Mouse (Mus musculus): ENCODE data around the gene 4930548H24Rik.
"Not testable (repeated sequence)": the region's sequence is repeated elsewhere in the genome, so short reads cannot be mapped to it uniquely, and the experiment has no call there.

4930548H24Rik gene

GRCm38 (mm10) chr5:31485440-31485839 is at the start of gene 4930548H24Rik:
4930548H24Rik (plus strand) TSS chr5:31485740.
- DNase-seq = no peak

DNA sequence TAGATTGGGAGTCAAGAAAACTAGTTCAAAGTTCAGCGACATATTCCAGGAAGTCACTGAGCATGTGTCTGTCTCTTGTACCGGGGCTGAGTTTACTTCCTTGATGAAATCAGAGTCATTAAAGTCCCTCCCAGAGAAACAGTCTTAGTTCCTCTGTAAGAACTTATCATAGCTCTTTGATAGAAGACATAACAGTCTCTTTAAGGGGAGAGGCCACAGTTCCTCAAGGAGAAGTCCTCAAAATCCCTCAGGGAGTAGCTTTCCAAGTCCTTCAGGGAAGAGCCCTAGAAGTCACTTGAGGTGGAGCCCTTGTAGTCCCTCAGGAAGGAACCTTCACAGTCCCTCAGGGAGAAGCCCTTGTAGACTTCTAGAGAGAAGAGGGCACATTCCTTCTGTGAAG is 34.2 kb upstream of the 4930548H24Rik start:
- no peak for DNase-seq

DNA sequence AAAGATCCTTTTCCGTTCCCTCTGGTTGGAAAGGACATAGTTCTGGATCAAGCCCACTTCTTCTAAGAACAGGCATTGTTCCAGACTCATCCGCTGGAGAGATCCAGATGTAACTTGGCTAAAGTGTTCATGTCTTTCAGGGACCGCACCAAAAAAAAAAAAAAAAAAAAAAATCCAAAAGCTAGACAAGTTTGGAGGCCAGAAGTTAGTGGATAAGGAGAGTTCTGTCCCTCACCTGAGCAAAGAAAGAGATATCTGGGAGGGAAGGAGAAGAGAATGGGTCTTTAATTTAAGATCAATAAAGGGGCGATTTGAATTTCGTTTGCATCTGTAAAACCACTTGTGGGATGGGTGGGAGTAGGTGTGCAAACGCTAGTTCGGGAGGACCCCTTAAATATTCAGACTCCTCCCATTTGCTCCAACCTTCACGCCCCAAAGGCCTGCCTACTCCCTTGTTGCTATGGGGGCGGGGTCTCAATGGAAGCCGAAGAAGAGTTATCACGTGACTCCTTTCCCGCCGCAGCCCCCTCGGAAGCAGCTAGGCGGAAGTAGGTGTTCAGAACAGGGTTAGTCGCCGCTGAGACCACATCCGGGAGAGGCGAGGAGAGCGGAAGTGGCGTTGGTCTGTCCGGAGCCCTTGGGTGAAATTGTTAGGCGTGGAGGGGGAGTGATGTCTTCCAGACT is 33.5 kb upstream of the 4930548H24Rik start, which contains the start of gene Zfp512:
TSS of gene Zfp512 (plus strand) at position 554 of the 684 bp plus-strand sequence.
- peak; percentile 89 for DNase-seq

DNA sequence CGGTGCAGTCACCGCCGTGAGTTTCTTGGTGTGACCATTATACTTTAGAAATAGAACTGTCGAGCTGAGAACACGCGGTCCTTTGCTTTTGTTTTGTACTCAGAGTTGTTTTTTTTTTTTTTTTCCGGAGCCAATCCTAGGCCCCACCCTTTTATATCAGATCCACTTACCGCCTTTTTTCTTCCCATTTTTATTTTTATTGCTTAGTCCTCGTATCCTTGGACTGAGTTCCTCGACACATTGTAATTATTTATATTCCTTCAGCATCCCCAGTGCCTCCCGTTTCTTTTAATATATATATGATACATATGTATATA is 33.0 kb upstream of the 4930548H24Rik start:
- DNase-seq = no peak

- no peak for DNase-seq
Measured at GRCm38 (mm10) chr5:31452886-31453410, 32.6 kb upstream of the 4930548H24Rik start.

- no peak for DNase-seq
Measured at GRCm38 (mm10) chr5:31467798-31468197, 17.7 kb upstream of the 4930548H24Rik start.

GRCm38 (mm10) chr5:31469711-31470110 is 15.8 kb upstream of the 4930548H24Rik start:
- DNase-seq = no peak

- DNase-seq = peak; percentile 23
Measured at GRCm38 (mm10) chr5:31470334-31470733, 15.2 kb upstream of the 4930548H24Rik start.

DNA sequence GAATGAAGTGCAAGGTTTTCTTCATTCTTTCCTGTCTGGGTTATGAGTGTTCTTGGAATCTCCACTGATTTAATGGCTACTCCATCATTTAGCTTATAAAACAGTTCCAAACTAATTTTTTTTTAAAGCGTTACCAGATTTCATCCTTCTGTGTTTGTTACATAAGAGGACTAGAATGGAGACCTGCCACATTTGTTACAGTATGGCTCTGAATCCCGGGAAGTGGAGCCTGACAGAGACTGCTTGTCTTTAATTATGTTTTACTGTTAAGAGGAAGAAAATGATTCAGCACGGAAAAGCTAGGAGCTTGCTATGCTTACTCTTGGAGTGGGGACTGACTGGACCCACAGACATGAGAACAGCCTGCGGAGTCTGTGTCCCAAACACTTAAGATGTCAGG is 5.0 kb upstream of the 4930548H24Rik start:
- no peak for DNase-seq

DNA sequence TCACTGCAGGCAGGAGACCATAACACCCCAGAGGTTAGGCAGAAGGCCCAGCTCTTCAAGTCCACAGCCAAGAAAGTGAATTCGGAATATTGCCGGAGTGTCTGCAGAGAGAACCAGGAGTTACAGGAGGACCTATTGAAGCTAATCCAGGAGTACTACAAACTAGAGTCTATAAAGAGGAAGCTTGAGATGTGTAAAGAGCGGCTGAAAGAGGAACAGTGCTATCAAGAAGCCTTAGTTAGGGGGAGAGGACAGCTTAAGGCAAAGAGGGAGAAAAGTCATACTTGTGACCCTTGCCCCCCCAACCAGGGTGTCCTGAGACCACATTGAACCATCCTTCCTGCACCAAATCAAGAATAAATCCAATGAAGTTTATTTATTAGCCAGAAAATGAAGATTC is 2.3 kb downstream of the 4930548H24Rik start:
- DNase-seq = no peak

GRCm38 (mm10) chr5:31489116-31489769 is 3.7 kb downstream of the 4930548H24Rik start:
- no peak for DNase-seq

GRCm38 (mm10) chr5:31492031-31492430 is 6.5 kb downstream of the 4930548H24Rik start:
- DNase-seq = no peak

- peak; percentile 93 for DNase-seq
Measured at GRCm38 (mm10) chr5:31494513-31495297, 9.2 kb downstream of the 4930548H24Rik start, which contains the start of gene Gpn1. Gpn1 (plus strand) TSS chr5:31494741.

GRCm38 (mm10) chr5:31504843-31505242 is 19.3 kb downstream of the 4930548H24Rik start:
- DNase-seq = no peak

- no peak for DNase-seq
Measured at GRCm38 (mm10) chr5:31512481-31512880, 26.9 kb downstream of the 4930548H24Rik start.

GRCm38 (mm10) chr5:31520556-31520955 is 35.0 kb downstream of the 4930548H24Rik start:
- no peak for DNase-seq

- DNase-seq = peak; percentile 77
Measured at GRCm38 (mm10) chr5:31526354-31527116, 41.0 kb downstream of the 4930548H24Rik start, which contains the start of gene Slc4a1ap. Slc4a1ap (plus strand) TSS chr5:31526995.

- no peak for DNase-seq
Measured at GRCm38 (mm10) chr5:31527117-31527680, 41.7 kb downstream of the 4930548H24Rik start.

DNA sequence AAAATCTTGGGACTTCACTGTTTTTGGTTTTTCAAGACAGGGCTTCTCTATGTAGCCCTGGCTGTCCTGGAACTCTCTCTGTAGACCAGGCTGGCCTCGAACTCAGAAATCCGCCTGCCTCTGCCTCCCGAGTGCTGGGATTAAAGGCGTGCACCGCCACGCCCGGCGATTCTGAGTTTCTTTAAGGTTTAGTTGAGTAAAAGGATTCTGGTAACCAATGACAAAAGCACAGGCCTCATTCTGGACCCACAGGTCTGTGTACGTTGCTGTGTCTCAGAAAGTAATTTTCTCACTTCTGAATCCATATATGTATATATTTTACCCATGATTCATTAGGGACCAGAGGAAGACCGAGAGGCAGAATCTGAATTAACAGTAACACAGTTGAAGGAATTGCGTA is 42.2 kb downstream of the 4930548H24Rik start, which contains the start of gene Supt7l:
TSS of gene Supt7l (minus strand) at position 101 of the 400 bp plus-strand sequence.
- not testable (repeated sequence) for DNase-seq

- no peak for DNase-seq
Measured at GRCm38 (mm10) chr5:31528560-31528959, 43.0 kb downstream of the 4930548H24Rik start.

GRCm38 (mm10) chr5:31535228-31535627 is 49.7 kb downstream of the 4930548H24Rik start:
- no peak for DNase-seq
